Mouse (Mus musculus) adrenal gland, postnatal 36 days (tissue): ENCODE measurements at regions not wholly inside any gene's neighbourhood (a gene's known extent, or its start where the extent isn't known, plus 50 kb on each side); places are given as distances from the start of the nearest gene placed in this dataset.

Experiments used
- DNase-seq, 2 experiments: peaks; one replicate each; pipeline ENCODE4 v3.0.0; 2021; ENCODE audit warnings: mixed read lengths in 1 of 2

- DNase-seq, result no peak
Measured at GRCm38 (mm10) chr7:73637101-73637809, 95.6 kb upstream of the Chd2 start.

GRCm38 (mm10) chr7:73635422-73635821 lies 93.8 kb upstream of the Chd2 start:
- no peak for DNase-seq

- DNase-seq, result no peak
Measured at GRCm38 (mm10) chr7:73630790-73631189, 89.2 kb upstream of the Chd2 start.

GRCm38 (mm10) chr7:73629182-73629581 lies 87.6 kb upstream of the Chd2 start:
- DNase-seq, result no peak

GRCm38 (mm10) chr7:73628071-73628470 lies 86.4 kb upstream of the Chd2 start:
- DNase-seq, result peak; percentile 48 to 71

- DNase-seq, result no peak
Measured at GRCm38 (mm10) chr7:73626291-73626690, 84.7 kb upstream of the Chd2 start.

- no peak for DNase-seq
Measured at GRCm38 (mm10) chr7:73625651-73626050, 84.0 kb upstream of the Chd2 start.

GRCm38 (mm10) chr7:73624992-73625391 lies 83.4 kb upstream of the Chd2 start:
- no peak for DNase-seq

GRCm38 (mm10) chr7:73624093-73624600 lies 82.5 kb upstream of the Chd2 start:
- no peak for DNase-seq

GRCm38 (mm10) chr7:73622468-73622867 lies 80.8 kb upstream of the Chd2 start:
- no peak for DNase-seq

- no peak for DNase-seq
Measured at GRCm38 (mm10) chr7:73620341-73620740, 78.7 kb upstream of the Chd2 start.

GRCm38 (mm10) chr7:73618758-73619416 lies 77.3 kb upstream of the Chd2 start:
- no peak for DNase-seq

GRCm38 (mm10) chr7:73617910-73618757 lies 76.5 kb upstream of the Chd2 start:
- peak; percentile 99 for DNase-seq

- DNase-seq, result peak; percentile 30 to 53
Measured at GRCm38 (mm10) chr7:73616971-73617906, 75.6 kb upstream of the Chd2 start.

- DNase-seq, result peak in 1 of 2 experiments; percentile 21
Measured at GRCm38 (mm10) chr7:73616015-73616414, 74.4 kb upstream of the Chd2 start.

GRCm38 (mm10) chr7:73614840-73615555 lies 73.4 kb upstream of the Chd2 start:
- DNase-seq, result no peak

- no peak for DNase-seq
Measured at GRCm38 (mm10) chr7:73614341-73614740, 72.7 kb upstream of the Chd2 start.

- DNase-seq, result no peak
Measured at GRCm38 (mm10) chr7:73612752-73613092, 71.1 kb upstream of the Chd2 start.

GRCm38 (mm10) chr7:73611866-73612751 lies 70.5 kb upstream of the Chd2 start:
- DNase-seq, result peak; percentile 20 to 25

GRCm38 (mm10) chr7:73608804-73609275 lies 67.2 kb upstream of the Chd2 start:
- DNase-seq, result no peak
